Mouse (Mus musculus) spleen, adult 2 months (tissue): ENCODE data around the gene Cacna1s.

Source experiments
- CTCF ChIP-seq: fragments of 200-500 bp; IDR thresholded peaks from 2 replicates; pipeline ENCODE4 v1.5.1; 2011; ENCODE audit warnings: mild to moderate bottlenecking, inconsistent platforms; ENCODE audit not compliant: insufficient read depth, insufficient read length, insufficient replicate concordance; ENCODE audit errors: extremely low read depth
- POLR2A ChIP-seq: fragments of 200-500 bp; IDR thresholded peaks from 2 replicates; pipeline ENCODE4 v1.6.1; 2011; ENCODE audit warnings: low read depth, low read length, inconsistent platforms

DNA sequence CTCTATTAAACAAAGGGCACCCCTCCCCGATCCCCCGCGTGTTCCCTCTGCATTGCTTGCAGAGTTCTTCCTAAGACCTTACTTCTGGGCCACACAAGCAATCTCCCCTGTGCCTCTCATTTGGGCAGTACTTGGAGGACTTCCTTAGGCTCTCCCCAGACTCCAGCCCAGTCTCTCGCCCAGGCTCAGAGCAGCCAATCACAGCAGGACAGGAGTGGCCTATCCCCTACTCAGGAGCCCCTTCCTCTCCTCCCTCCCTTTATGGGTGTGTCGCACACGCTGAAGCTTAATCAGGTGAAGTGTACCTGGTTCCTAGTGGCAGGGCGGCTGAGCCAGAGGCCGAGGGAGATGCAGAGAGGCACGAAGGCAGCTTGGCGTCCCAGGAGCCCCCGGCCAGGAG, 12.1 kb upstream of the Cacna1s start:
- TF ChIP-seq CTCF: no peak
- no peak for TF ChIP-seq POLR2A
